Mouse (Mus musculus): Measurements from ENCODE around the gene Plppr3.

The Plppr3 gene

GRCm38 (mm10) chr10:79874290-79874862 is at the start of gene Plppr3, which contains the start of gene Prtn3:
Gene Plppr3, minus strand, starts transcription at chr10:79874634.
Gene Prtn3, plus strand, starts transcription at chr10:79874476.
- DNase-seq (ENCODE audit: low read depth), result peak; percentile 39

- DNase-seq (ENCODE audit: low read depth), result no peak
Measured at GRCm38 (mm10) chr10:79921572-79921971, 47.1 kb upstream of the Plppr3 start.

- DNase-seq (ENCODE audit: low read depth), result no peak
Measured at GRCm38 (mm10) chr10:79920958-79921535, 46.6 kb upstream of the Plppr3 start, which contains the start of gene R3hdm4. Gene R3hdm4, minus strand, starts transcription at chr10:79921208.

- DNase-seq (ENCODE audit: low read depth), result no peak
Measured at GRCm38 (mm10) chr10:79920056-79920890, 45.8 kb upstream of the Plppr3 start.

DNA sequence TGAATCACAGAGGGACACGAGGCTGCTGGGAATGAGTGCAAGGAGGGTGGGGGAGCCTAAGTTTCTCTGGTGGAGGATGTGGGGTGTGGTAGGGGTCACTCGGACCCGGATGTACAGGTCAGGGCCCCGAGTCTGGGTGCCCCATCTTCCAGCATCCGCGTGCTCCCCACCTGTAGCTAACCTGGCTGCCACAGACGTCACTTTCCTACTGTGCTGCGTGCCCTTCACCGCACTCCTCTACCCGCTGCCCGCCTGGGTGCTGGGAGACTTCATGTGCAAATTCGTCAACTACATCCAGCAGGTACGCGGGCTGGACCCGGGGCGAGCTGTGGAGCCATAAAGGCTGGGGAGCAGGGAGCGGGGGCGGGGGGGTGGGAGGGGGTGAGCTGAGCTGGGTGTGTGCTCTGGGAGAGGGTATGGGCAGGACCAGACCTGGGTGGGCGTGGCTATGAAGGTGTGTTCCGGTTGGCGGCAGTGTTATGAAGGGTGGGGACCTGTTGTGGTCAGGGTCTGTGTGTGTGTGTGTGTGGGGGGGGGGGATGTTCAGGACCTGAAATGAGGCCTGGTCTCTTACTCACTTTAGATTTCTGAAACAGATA is 44.9 kb upstream of the Plppr3 start:
- no peak for DNase-seq (ENCODE audit: low read depth)

DNA sequence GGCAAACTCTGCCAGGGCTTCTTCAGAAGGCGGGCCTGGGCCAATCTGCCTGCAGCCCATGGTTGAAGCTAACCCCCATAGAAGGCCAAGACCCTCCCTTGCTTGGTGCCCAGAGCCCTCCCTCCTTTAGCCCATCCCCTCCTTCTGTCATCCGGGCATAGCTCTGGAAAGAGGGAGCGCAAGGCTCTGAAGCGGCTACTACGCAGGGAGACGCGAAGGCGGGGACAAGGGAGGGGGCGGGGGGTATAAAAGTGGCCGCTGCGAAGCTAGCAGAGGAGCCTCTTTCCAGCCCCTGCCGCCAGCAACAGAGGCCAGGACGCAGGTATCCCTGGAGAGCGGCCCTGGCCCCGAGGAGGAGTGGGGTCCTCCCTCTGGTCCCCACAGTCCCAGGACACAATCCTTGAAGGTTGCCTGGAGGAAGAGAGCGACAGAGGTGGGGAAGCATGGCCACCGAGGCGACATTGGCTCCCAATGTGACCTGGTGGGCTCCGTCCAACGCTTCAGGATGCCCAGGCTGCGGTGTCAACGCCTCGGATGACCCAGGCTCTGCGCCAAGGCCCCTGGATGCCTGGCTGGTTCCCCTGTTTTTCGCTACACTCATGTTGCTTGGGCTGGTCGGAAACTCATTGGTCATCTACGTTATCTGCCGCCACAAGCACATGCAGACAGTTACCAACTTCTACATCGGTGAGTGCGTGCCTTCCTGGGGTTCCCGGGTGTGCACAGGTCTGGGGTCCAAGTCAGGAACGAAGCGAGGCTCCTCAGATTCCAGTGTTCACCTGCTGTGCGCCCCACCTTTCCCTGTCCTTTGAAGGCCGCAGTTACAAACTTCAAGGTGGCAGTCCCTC is 44.0 kb upstream of the Plppr3 start:
- no peak for DNase-seq (ENCODE audit: low read depth)

DNA sequence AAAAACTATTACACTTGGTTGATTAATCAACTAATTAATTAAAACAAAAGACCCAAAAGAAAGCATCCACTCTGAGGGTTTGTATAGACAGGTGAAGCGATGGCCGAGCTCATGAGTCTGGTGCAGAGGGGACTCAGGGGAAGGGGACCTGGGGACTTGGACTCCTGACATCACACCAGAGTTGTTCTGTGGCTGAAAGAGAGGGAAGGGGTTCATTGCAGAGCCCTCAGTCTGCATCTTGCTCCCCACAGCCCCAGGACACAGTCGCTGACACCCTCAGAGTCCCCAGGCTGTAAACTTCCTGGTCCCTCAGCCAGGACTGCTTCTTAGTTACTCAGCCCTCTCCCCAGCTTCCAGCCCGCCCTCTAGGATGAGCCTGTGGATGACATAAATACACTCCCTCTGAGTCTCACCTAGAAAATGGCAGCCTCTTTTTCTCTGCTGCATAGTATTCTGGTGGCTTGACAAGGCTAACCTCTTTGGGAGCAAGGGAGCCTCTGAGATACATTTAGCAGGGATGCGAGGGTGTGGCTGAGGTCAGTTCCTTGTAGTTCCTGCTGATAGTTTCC is 43.2 kb upstream of the Plppr3 start:
- DNase-seq (ENCODE audit: low read depth), result no peak

DNA sequence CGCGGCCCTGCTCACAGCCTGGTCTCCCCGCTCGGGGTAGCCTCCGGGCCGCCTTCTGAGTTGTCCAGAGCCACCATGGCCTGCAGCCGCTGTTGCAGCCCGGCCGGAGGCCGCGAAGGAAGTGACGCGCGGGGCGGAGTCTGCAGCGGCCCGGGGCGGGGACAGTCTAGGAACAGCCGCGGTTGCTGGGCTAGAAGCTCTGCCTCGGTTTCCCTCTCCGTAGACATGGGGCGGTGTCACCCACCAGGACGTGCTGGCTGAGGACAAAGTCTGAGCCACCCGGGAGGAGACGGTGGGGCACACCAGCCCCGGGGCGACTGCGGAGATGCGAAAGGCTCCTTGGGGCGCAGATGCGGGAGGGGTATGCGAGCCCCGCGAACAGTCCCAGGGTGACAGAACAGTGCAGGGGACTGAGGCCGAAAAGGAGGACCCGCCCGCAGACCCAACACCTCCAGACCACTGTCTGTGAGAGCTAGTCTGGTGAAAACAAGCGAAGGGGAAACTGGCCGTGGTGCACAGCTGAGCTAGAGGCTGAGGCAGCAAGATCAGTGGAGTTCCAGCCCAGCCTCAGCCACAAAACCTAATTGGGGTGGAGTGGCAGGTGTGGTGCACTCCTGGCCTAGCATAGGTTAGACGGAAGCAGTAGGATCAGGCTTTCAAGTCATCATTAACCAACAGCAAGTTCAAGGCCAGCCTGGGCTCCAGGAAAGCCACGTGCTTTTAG is 42.5 kb upstream of the Plppr3 start, which contains the start of gene Kiss1r:
Gene Kiss1r (plus strand): TSS at position 164 of the 724 bp plus-strand sequence.
- DNase-seq (ENCODE audit: low read depth), result peak; percentile 90

DNA sequence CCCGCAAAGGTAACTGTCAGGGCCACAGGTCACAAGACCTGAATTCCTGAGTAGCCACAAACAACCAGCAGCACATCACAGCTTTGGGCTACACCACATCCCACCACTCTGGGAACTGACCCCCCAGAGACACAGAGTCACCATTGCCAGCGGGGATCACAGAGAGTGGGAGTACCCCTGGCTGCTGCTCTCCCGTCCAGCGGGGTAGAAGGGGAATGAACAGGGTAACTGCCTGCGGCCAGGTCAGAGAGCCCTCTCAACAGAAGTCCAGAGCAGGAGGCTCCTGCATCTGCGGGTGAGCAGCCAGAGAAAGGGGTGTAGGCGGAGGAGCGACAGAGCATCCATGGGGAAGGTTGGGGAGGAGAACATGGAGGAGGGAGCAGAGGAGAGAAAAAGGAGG is 41.6 kb upstream of the Plppr3 start:
- peak; percentile 39 for DNase-seq (ENCODE audit: low read depth)

DNA sequence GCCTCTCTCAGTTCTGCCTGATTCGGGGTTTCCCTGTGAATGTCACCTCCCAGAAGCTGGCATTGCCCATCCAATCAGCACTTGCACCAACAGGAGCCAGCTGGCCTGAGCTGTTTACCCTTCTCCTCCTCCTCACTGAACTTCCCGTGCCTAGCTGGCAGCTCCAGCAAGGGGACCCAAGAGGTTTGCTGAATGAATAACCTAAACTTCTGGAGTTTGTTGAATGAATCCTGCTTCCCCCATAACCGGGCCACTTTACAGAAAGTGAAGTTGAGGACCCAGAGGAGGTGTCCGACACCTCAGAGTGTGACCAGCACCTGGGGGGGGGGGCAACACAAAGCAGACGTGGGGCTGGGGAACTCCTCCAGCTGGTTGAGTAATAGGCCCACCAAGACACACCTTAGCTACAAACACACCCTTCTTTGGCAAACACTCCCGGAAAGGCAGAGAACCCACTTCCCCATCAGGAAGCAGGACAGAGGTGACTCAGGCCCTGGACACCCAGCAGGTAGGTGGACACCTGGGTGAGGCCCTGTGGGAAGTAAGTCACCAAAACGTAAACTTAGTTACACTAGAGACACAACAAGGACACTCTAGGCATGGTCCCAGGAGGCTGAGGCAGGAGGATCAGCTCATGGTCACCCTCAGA is 40.6 kb upstream of the Plppr3 start:
- DNase-seq (ENCODE audit: low read depth), result no peak

GRCm38 (mm10) chr10:79914131-79914947 is 39.9 kb upstream of the Plppr3 start:
- no peak for DNase-seq (ENCODE audit: low read depth)

GRCm38 (mm10) chr10:79912412-79912811 is 38.0 kb upstream of the Plppr3 start:
- DNase-seq (ENCODE audit: low read depth), result no peak

GRCm38 (mm10) chr10:79910556-79910955 is 36.1 kb upstream of the Plppr3 start, which contains the start of gene Gm26602:
Gene Gm26602, plus strand, starts transcription at chr10:79910856.
- no peak for DNase-seq (ENCODE audit: low read depth)

GRCm38 (mm10) chr10:79909092-79909922 is 34.9 kb upstream of the Plppr3 start:
- no peak for DNase-seq (ENCODE audit: low read depth)

DNA sequence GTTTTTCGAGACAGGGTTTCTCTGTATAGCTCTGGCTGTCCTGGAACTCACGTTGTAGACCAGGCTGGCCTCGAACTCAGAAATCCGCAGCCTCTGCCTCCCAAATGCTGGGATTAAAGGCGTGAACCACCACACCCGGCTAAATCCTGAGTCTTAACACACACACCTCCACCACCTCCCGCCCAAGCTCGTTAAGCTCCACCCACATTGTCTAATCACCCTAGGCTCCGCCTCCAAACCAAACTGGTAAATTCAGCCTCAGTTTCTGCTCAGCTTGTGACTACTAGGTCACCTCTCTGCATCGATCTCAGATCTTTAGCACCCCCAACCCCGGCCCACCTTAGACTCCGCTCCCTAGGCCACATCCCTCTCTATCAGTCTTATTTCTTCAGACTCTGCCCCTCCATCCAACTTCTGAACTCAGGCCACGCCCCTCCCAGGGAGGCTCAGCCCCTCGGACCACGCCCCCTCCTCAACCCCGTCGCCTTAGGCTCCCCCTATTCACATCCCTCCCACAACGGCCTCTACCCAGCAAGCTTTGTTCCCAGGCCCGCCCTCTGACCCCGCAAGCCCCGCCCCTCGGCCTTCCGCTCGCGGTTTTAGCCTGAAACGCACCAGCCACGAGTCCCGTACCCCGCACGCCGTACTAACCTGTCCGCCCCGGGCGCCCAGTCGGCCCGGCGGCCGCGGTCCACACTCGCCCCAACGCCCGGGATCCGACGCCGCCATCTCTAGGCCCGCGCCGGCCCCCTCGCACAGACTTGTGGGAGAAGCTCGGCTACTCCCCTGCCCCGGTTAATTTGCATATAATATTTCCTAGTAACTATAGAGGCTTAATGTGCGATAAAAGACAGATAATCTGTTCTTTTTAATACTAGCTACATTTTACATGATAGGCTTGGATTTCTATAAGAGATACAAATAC is 34.0 kb upstream of the Plppr3 start, which contains the start of gene Med16:
Gene Med16 (minus strand): TSS at position 757 of the 925 bp plus-strand sequence.
- peak; percentile 99 for DNase-seq (ENCODE audit: low read depth)

DNA sequence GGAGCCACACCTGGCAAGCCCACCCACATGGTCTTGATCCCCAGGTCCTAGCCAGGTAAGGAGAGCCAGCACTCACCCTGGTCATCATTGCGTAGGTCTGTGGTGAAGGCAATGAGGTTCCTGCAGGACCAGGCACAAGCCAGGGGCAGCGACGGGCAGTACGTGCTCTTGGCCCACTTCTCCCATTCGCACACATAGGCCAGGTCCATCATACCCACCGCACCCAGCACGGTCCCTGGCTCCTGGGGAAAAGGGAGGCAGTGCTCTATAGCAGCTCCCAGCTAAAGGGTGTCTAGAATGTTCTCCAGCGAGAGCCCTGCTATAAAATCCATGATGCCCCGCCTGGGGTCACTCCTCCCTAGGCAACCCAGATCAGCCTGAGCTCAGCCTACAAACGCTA is 33.0 kb upstream of the Plppr3 start:
- no peak for DNase-seq (ENCODE audit: low read depth)

DNA sequence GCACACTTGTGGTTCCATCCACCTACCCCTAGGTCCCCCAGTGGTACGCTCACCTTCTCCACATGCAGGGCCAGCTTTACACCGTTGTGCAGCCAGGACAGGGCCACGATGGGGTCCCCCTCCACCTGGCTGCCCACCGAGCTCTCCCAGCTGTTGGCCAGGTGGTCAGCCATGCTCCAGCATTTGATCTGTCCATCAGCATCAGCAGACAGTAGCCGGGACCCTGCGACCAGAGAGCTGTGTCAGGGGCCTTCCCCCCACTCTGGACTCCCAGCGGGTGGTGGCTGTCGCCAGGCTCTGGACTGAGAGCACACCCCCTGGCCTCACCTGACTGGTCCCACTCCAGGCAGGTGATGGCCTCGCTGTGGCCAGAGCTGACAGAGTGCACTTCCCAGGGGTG is 32.3 kb upstream of the Plppr3 start:
- DNase-seq (ENCODE audit: low read depth), result no peak

Data from NIH3T3 (cell line).